Mouse (Mus musculus): ENCODE measurements around the gene Psmd8. TPM values are rescaled to one million over a fixed set of nuclear protein-coding genes. Genes with fewer than 3 reads are reported as not detected.
"Not testable (repeated sequence)": the region's sequence is repeated elsewhere in the genome, so short reads cannot be mapped to it uniquely, and the experiment has no call there.

Psmd8 gene
- polyA plus RNA-seq, 1 experiment from 2014 or later = 274 TPM

GRCm38 (mm10) chr7:29211013-29211412 is 30.5 kb upstream of the Psmd8 start:
- 30% methylated on average over 15 of the region's 15 CpGs for WGBS
- H3K4me3 ChIP-seq = peak overlapping the region; percentile 33; the same call in 1 of the 2 replicates
- peaks cover 15% of the 10 kb centered on the region for H3K4me1 ChIP-seq
- not testable (repeated sequence) for ATAC-seq (replicated peaks); H3K9me3 ChIP-seq; H3K36me3 ChIP-seq; H3K27ac ChIP-seq (replicated peaks); H3K27me3 ChIP-seq; H3K9ac ChIP-seq (replicated peaks)
- peak overlapping the region; percentile 38 for H3K4me2 ChIP-seq (replicated peaks)

- 83% methylated on average over 6 of the region's 6 CpGs for WGBS
- no peaks in the 10 kb centered on the region for H3K9me3 ChIP-seq
- H3K27me3 ChIP-seq = no peaks in the 10 kb centered on the region
- no peak overlapping the region for H3K4me3 ChIP-seq
- no peaks in the 10 kb centered on the region for H3K36me3 ChIP-seq
- no peaks in the 10 kb centered on the region for H3K4me1 ChIP-seq
- no peak overlapping the region for H3K9ac ChIP-seq (replicated peaks)
- no peak overlapping the region for H3K4me2 ChIP-seq (replicated peaks)
- H3K27ac ChIP-seq (replicated peaks) = no peak overlapping the region
- ATAC-seq (replicated peaks) = no peak
Observed at GRCm38 (mm10) chr7:29202577-29202976, 22.1 kb upstream of the Psmd8 start.

GRCm38 (mm10) chr7:29194230-29194629 is 13.7 kb upstream of the Psmd8 start:
- not testable (repeated sequence) for H3K9ac ChIP-seq (replicated peaks); ATAC-seq (replicated peaks); H3K36me3 ChIP-seq; H3K27me3 ChIP-seq; H3K4me3 ChIP-seq; H3K4me1 ChIP-seq; H3K9me3 ChIP-seq; H3K4me2 ChIP-seq (replicated peaks); H3K27ac ChIP-seq (replicated peaks)
- WGBS = 84% methylated on average over 1 of the region's 1 CpGs

GRCm38 (mm10) chr7:29181323-29181722 is 822 bp upstream of the Psmd8 start:
- not testable (repeated sequence) for H3K9ac ChIP-seq (replicated peaks); H3K9me3 ChIP-seq; ATAC-seq (replicated peaks); H3K36me3 ChIP-seq; H3K4me3 ChIP-seq; H3K4me2 ChIP-seq (replicated peaks); H3K27me3 ChIP-seq
- 0 out of 2 replicates have a peak overlapping the region, but pooled peaks have one; percentile 57 for H3K27ac ChIP-seq (replicated peaks)
- WGBS = 91% methylated on average over 4 of the region's 4 CpGs
- H3K4me1 ChIP-seq = peaks cover 19% of the 10 kb centered on the region

GRCm38 (mm10) chr7:29180854-29181236 is 344 bp upstream of the Psmd8 start:
- peak; percentile 57 for ATAC-seq (replicated peaks)
- peaks cover 8% of the 10 kb centered on the region for H3K36me3 ChIP-seq
- peak overlapping the region; percentile 44 for H3K4me2 ChIP-seq (replicated peaks)
- H3K27ac ChIP-seq (replicated peaks) = peak overlapping the region; percentile 57
- peak overlapping the region; percentile 66; the same call in 1 of the 2 replicates for H3K9ac ChIP-seq (replicated peaks)
- H3K27me3 ChIP-seq = no peaks in the 10 kb centered on the region
- 38% methylated on average over 5 of the region's 5 CpGs for WGBS
- no peaks in the 10 kb centered on the region for H3K9me3 ChIP-seq
- peak overlapping the region; percentile 56 for H3K4me3 ChIP-seq
- peaks cover 19% of the 10 kb centered on the region for H3K4me1 ChIP-seq

GRCm38 (mm10) chr7:29179323-29179722 is 1.2 kb downstream of the Psmd8 start:
- 50% methylated on average over 7 of the region's 7 CpGs for WGBS

GRCm38 (mm10) chr7:29178106-29178505 is 2.4 kb downstream of the Psmd8 start:
- H3K36me3 ChIP-seq = peaks cover 35% of the 10 kb centered on the region
- no peak overlapping the region for H3K27ac ChIP-seq (replicated peaks)
- peaks cover 12% of the 10 kb centered on the region for H3K27me3 ChIP-seq
- ATAC-seq (replicated peaks) = no peak
- H3K4me2 ChIP-seq (replicated peaks) = no peak overlapping the region
- WGBS = 82% methylated on average over 4 of the region's 4 CpGs
- H3K9me3 ChIP-seq = no peaks in the 10 kb centered on the region
- H3K4me3 ChIP-seq = no peak overlapping the region
- no peak overlapping the region for H3K9ac ChIP-seq (replicated peaks)
- peaks cover 19% of the 10 kb centered on the region for H3K4me1 ChIP-seq

More at GRCm38 (mm10) chr7:29179323-29179722, 1.2 kb downstream of the Psmd8 start:
- Histone ChIP-seq H3K4me3 (peak overlapping the region; percentile 56), H3K27me3 (peaks cover under 1% of the 10 kb centered on the region; the same call in 1 of the 2 replicates), H3K9ac (replicated peaks) (peak overlapping the region; percentile 66), H3K36me3 (peaks cover 23% of the 10 kb centered on the region), H3K9me3 (no peaks in the 10 kb centered on the region), H3K4me2 (replicated peaks) (peak overlapping the region; percentile 68), H3K4me1 (peaks cover 19% of the 10 kb centered on the region), H3K27ac (replicated peaks) (no peak overlapping the region)
- no peak for ATAC-seq (replicated peaks)

- Histone ChIP-seq H3K27me3 (peaks cover 37% of the 10 kb centered on the region), H3K4me3 (no peak overlapping the region), H3K27ac (replicated peaks) (no peak overlapping the region), H3K4me2 (replicated peaks) (no peak overlapping the region), H3K4me1 (peaks cover 40% of the 10 kb centered on the region), H3K9me3 (no peaks in the 10 kb centered on the region), H3K36me3 (peaks cover 39% of the 10 kb centered on the region), H3K9ac (replicated peaks) (no peak overlapping the region)
- ATAC-seq (replicated peaks) = no peak
- WGBS = 33% methylated on average over 32 of the region's 32 CpGs
Observed at GRCm38 (mm10) chr7:29172390-29173016, 8.0 kb downstream of the Psmd8 start.

GRCm38 (mm10) chr7:29171562-29172097 is 8.9 kb downstream of the Psmd8 start:
- H3K4me1 ChIP-seq = peaks cover 40% of the 10 kb centered on the region
- H3K9ac ChIP-seq (replicated peaks) = no peak overlapping the region; the same call in 1 of the 2 replicates
- no peaks in the 10 kb centered on the region for H3K9me3 ChIP-seq
- no peak overlapping the region for H3K27ac ChIP-seq (replicated peaks)
- peaks cover 39% of the 10 kb centered on the region for H3K36me3 ChIP-seq
- H3K27me3 ChIP-seq = peaks cover 37% of the 10 kb centered on the region
- H3K4me3 ChIP-seq = peak overlapping the region; percentile 83
- ATAC-seq (replicated peaks) = no peak
- H3K4me2 ChIP-seq (replicated peaks) = peak overlapping the region; percentile 82
- 6% methylated on average over 34 of the region's 34 CpGs for WGBS

- H3K27me3 ChIP-seq = peaks cover 37% of the 10 kb centered on the region
- H3K27ac ChIP-seq (replicated peaks) = no peak overlapping the region
- WGBS = 1% methylated on average over 43 of the region's 43 CpGs
- H3K36me3 ChIP-seq = peaks cover 32% of the 10 kb centered on the region
- no peak overlapping the region; the same call in 1 of the 2 replicates for H3K9ac ChIP-seq (replicated peaks)
- H3K4me2 ChIP-seq (replicated peaks) = peak overlapping the region; percentile 82
- ATAC-seq (replicated peaks) = no peak
- no peaks in the 10 kb centered on the region for H3K9me3 ChIP-seq
- H3K4me1 ChIP-seq = peaks cover 40% of the 10 kb centered on the region
- peak overlapping the region; percentile 83 for H3K4me3 ChIP-seq
Observed at GRCm38 (mm10) chr7:29170755-29171561, 9.5 kb downstream of the Psmd8 start.

- peak within 1 kb of the TSS; percentile 82 for H3K4me2 ChIP-seq (replicated peaks)
- H3K4me1 ChIP-seq = peaks cover 40% of the 10 kb centered on the region
- peaks cover 25% of the 10 kb centered on the region for H3K36me3 ChIP-seq
- H3K27me3 ChIP-seq = peaks cover 37% of the 10 kb centered on the region
- H3K27ac ChIP-seq (replicated peaks) = peak within 1 kb of the TSS; percentile 86
- no peaks in the 10 kb centered on the region for H3K9me3 ChIP-seq
- under 1% methylated on average over 30 of the region's 30 CpGs for WGBS
- H3K9ac ChIP-seq (replicated peaks) = peak within 1 kb of the TSS; percentile 67
- ATAC-seq (replicated peaks) = peak; percentile 47
- H3K4me3 ChIP-seq = peak within 1 kb of the TSS; percentile 83
Observed at GRCm38 (mm10) chr7:29170066-29170754, 10.3 kb downstream of the Psmd8 start, which contains the start of the genes Ggn and Spred3. Gene Ggn (plus strand): TSS chr7:29170210. Gene Spred3 (minus strand): TSS chr7:29170411.
